Mouse (Mus musculus) gastrocnemius, postnatal 25 days (tissue): ENCODE data around the gene Higd1a. TPM values are rescaled to one million over a fixed set of nuclear protein-coding genes. Genes with fewer than 3 reads are reported as not detected.
A peak's percentile ranks its signal among the peaks of the same experiment; 100 is the strongest.

Source experiments
- DNase-seq: peaks from one replicate; pipeline ENCODE4 v3.0.0; 2022
- long read RNA-seq, 2 experiments: library from polyadenylated mRNA; stranded (forward); transcript quantifications; one replicate each; pipeline ENCODE4 v2.0.0; 2021
- total RNA-seq, 2 experiments: library from RNA; stranded (reverse); gene quantifications; 1 replicate in 1 of 2; 2 replicates in 1 of 2; pipeline ENCODE4 v1.2.3; 2021

Higd1a gene
- total RNA-seq = 100 to 1,000 TPM; 110 to 115 TPM
- long read RNA-seq, experiment 1, transcript Higd1a-201 (4 exons, 2,232 nt) = major isoform, 594 of 676 reads
- long read RNA-seq, experiment 1, partial matches to known transcripts = 3 of 676 reads
- long read RNA-seq, experiment 1, other reads (novel, unspliced or antisense) = 77 of 676 reads
- long read RNA-seq, experiment 2, transcript Higd1a-201 (4 exons, 2,232 nt) = major isoform, 427 of 486 reads
- long read RNA-seq, experiment 2, partial matches to known transcripts = 3 of 486 reads
- long read RNA-seq, experiment 2, other reads (novel, unspliced or antisense) = 55 of 486 reads

- DNase-seq = no peak
These were observed at the start of gene Higd1a for GRCm38 (mm10) chr9:121858153-121858488. Gene Higd1a (minus strand): TSS chr9:121858362.

GRCm38 (mm10) chr9:121907356-121908070, 49.4 kb upstream of the Higd1a start:
- DNase-seq = no peak

- DNase-seq = no peak
These were observed 48.3 kb upstream of the Higd1a start for GRCm38 (mm10) chr9:121906456-121906855.

- no peak for DNase-seq
These were observed 47.5 kb upstream of the Higd1a start for GRCm38 (mm10) chr9:121905556-121906185.

GRCm38 (mm10) chr9:121904946-121905345, 46.8 kb upstream of the Higd1a start:
- no peak for DNase-seq

GRCm38 (mm10) chr9:121904319-121904718, 46.2 kb upstream of the Higd1a start:
- DNase-seq = no peak

- peak; percentile 58 for DNase-seq
These were observed 45.5 kb upstream of the Higd1a start for GRCm38 (mm10) chr9:121903476-121904305.

- DNase-seq = peak; percentile 25
These were observed 43.8 kb upstream of the Higd1a start for GRCm38 (mm10) chr9:121901710-121902700.

- DNase-seq = no peak
These were observed 42.2 kb upstream of the Higd1a start for GRCm38 (mm10) chr9:121900282-121900855.

- no peak for DNase-seq
These were observed 41.1 kb upstream of the Higd1a start for GRCm38 (mm10) chr9:121899306-121899705.

- no peak for DNase-seq
These were observed 40.1 kb upstream of the Higd1a start, which contains the start of gene Ackr2 for GRCm38 (mm10) chr9:121898245-121898644. Gene Ackr2 (plus strand): TSS chr9:121898355.

GRCm38 (mm10) chr9:121896820-121897219, 38.7 kb upstream of the Higd1a start:
- DNase-seq = no peak

GRCm38 (mm10) chr9:121895392-121895993, 37.3 kb upstream of the Higd1a start:
- DNase-seq = no peak

- DNase-seq = no peak
These were observed 36.3 kb upstream of the Higd1a start for GRCm38 (mm10) chr9:121894447-121894846.

GRCm38 (mm10) chr9:121892057-121892687, 34.0 kb upstream of the Higd1a start:
- no peak for DNase-seq

- no peak for DNase-seq
These were observed 33.1 kb upstream of the Higd1a start for GRCm38 (mm10) chr9:121891301-121891700.

GRCm38 (mm10) chr9:121890441-121890941, 32.3 kb upstream of the Higd1a start:
- DNase-seq = peak; percentile 84

- DNase-seq = no peak
These were observed 31.8 kb upstream of the Higd1a start for GRCm38 (mm10) chr9:121889927-121890440.

GRCm38 (mm10) chr9:121882015-121882457, 23.9 kb upstream of the Higd1a start:
- no peak for DNase-seq
